Mouse (Mus musculus): ENCODE measurements around the gene Brms1. TPM values are rescaled to one million over a fixed set of nuclear protein-coding genes. Genes with fewer than 3 reads are reported as not detected.
"Not testable (repeated sequence)": the region's sequence is repeated elsewhere in the genome, so short reads cannot be mapped to it uniquely, and the experiment has no call there.

The Brms1 gene
- polyA plus RNA-seq, 1 experiment from 2014 or later: 66.1 TPM

GRCm38 (mm10) chr19:5079279-5079678, 38.1 kb downstream of the Brms1 start:
- Histone ChIP-seq H3K4me3 (ENCODE audit: low read depth, low read length) (no peak overlapping the region), H3K27ac (ENCODE audit: low read depth, low read length) (no peak overlapping the region), H3K9me3 (ENCODE audit: control insufficient read depth, low read length) (no peaks in the 10 kb centered on the region), H3K4me2 (no peak overlapping the region), H3K36me3 (ENCODE audit: control insufficient read depth, insufficient read depth, low read length) (no peaks in the 10 kb centered on the region), H3K9ac (ENCODE audit: low read length) (no peak overlapping the region), H3K4me1 (ENCODE audit: control insufficient read depth, insufficient read depth, low read length) (no peaks in the 10 kb centered on the region), H3K27me3 (ENCODE audit: control insufficient read depth, insufficient read depth, low read length) (peaks cover 33% of the 10 kb centered on the region)
- WGBS: 89% methylated on average over 1 of the region's 1 CpGs
- ATAC-seq (ENCODE audit: low FRiP score) (no peak), DNase-seq (ENCODE audit: low spot score, missing footprints) (no peak)

- no peaks in the 10 kb centered on the region for H3K36me3 ChIP-seq (ENCODE audit: control insufficient read depth, insufficient read depth, low read length)
- H3K4me1 ChIP-seq (ENCODE audit: control insufficient read depth, insufficient read depth, low read length): peaks cover 8% of the 10 kb centered on the region; the same call in 1 of the 2 replicates
- H3K4me3 ChIP-seq (ENCODE audit: low read depth, low read length): no peak overlapping the region
- DNase-seq (ENCODE audit: low spot score, missing footprints) (no peak), ATAC-seq (ENCODE audit: low FRiP score) (no peak)
- H3K27ac ChIP-seq (ENCODE audit: low read depth, low read length): no peak overlapping the region
- H3K4me2 ChIP-seq: no peak overlapping the region
- H3K9me3 ChIP-seq (ENCODE audit: control insufficient read depth, low read length): no peaks in the 10 kb centered on the region
- H3K9ac ChIP-seq (ENCODE audit: low read length): no peak overlapping the region
- peaks cover 55% of the 10 kb centered on the region for H3K27me3 ChIP-seq (ENCODE audit: control insufficient read depth, insufficient read depth, low read length)
- WGBS: 70% methylated on average over 18 of the region's 18 CpGs
Observed at GRCm38 (mm10) chr19:5082005-5082404, 40.9 kb downstream of the Brms1 start.

- no peak overlapping the region for H3K27ac ChIP-seq (ENCODE audit: low read depth, low read length)
- H3K4me2 ChIP-seq: no peak overlapping the region
- ATAC-seq (ENCODE audit: low FRiP score) (no peak), DNase-seq (ENCODE audit: low spot score, missing footprints) (no peak)
- H3K36me3 ChIP-seq (ENCODE audit: control insufficient read depth, insufficient read depth, low read length): no peaks in the 10 kb centered on the region
- 71% methylated on average over 24 of the region's 24 CpGs for WGBS
- peaks cover 13% of the 10 kb centered on the region for H3K4me1 ChIP-seq (ENCODE audit: control insufficient read depth, insufficient read depth, low read length)
- no peaks in the 10 kb centered on the region for H3K9me3 ChIP-seq (ENCODE audit: control insufficient read depth, low read length)
- H3K27me3 ChIP-seq (ENCODE audit: control insufficient read depth, insufficient read depth, low read length): peaks cover 55% of the 10 kb centered on the region
- H3K9ac ChIP-seq (ENCODE audit: low read length): no peak overlapping the region
- no peak overlapping the region for H3K4me3 ChIP-seq (ENCODE audit: low read depth, low read length)
Observed at GRCm38 (mm10) chr19:5082596-5082995, 41.4 kb downstream of the Brms1 start.

GRCm38 (mm10) chr19:5083961-5084833, 43.0 kb downstream of the Brms1 start:
- peaks cover 55% of the 10 kb centered on the region for H3K27me3 ChIP-seq (ENCODE audit: control insufficient read depth, insufficient read depth, low read length)
- H3K9me3 ChIP-seq (ENCODE audit: control insufficient read depth, low read length): no peaks in the 10 kb centered on the region
- H3K4me2 ChIP-seq: no peak overlapping the region
- no peak overlapping the region for H3K27ac ChIP-seq (ENCODE audit: low read depth, low read length)
- ATAC-seq (ENCODE audit: low FRiP score) (no peak), DNase-seq (ENCODE audit: low spot score, missing footprints) (no peak)
- H3K4me1 ChIP-seq (ENCODE audit: control insufficient read depth, insufficient read depth, low read length): peaks cover 18% of the 10 kb centered on the region
- WGBS: 64% methylated on average over 3 of the region's 3 CpGs
- H3K4me3 ChIP-seq (ENCODE audit: low read depth, low read length): no peak overlapping the region
- no peak overlapping the region for H3K9ac ChIP-seq (ENCODE audit: low read length)
- H3K36me3 ChIP-seq (ENCODE audit: control insufficient read depth, insufficient read depth, low read length): no peaks in the 10 kb centered on the region

GRCm38 (mm10) chr19:5084834-5085144, 43.6 kb downstream of the Brms1 start:
- whole genome bisulfite sequencing: 7% methylated on average over 15 of the region's 15 CpGs

GRCm38 (mm10) chr19:5085145-5085863, 44.1 kb downstream of the Brms1 start, which contains the start of gene Tmem151a:
TSS of gene Tmem151a (minus strand) at chr19:5085531.
- Histone ChIP-seq H3K27me3 (ENCODE audit: control insufficient read depth, insufficient read depth, low read length) (peaks cover 55% of the 10 kb centered on the region), H3K9ac (ENCODE audit: low read length) (peak within 1 kb of the TSS; percentile 36), H3K4me1 (ENCODE audit: control insufficient read depth, insufficient read depth, low read length) (peaks cover 22% of the 10 kb centered on the region), H3K36me3 (ENCODE audit: control insufficient read depth, insufficient read depth, low read length) (no peaks in the 10 kb centered on the region; the same call in 1 of the 2 replicates), H3K27ac (ENCODE audit: low read depth, low read length) (no peak within 1 kb of the TSS), H3K4me3 (ENCODE audit: low read depth, low read length) (peak within 1 kb of the TSS; percentile 35), H3K9me3 (ENCODE audit: control insufficient read depth, low read length) (no peaks in the 10 kb centered on the region), H3K4me2 (peak within 1 kb of the TSS; percentile 55)
- ATAC-seq (ENCODE audit: low FRiP score) (no peak), DNase-seq (ENCODE audit: low spot score, missing footprints) (no peak)
- 2% methylated on average over 60 of the region's 69 CpGs for WGBS

More at GRCm38 (mm10) chr19:5084834-5085144, 43.6 kb downstream of the Brms1 start:
- peaks cover 22% of the 10 kb centered on the region for H3K4me1 ChIP-seq (ENCODE audit: control insufficient read depth, insufficient read depth, low read length)
- H3K9me3 ChIP-seq (ENCODE audit: control insufficient read depth, low read length): no peaks in the 10 kb centered on the region
- no peaks in the 10 kb centered on the region; the same call in 1 of the 2 replicates for H3K36me3 ChIP-seq (ENCODE audit: control insufficient read depth, insufficient read depth, low read length)
- peak overlapping the region; percentile 35 for H3K4me3 ChIP-seq (ENCODE audit: low read depth, low read length)
- H3K9ac ChIP-seq (ENCODE audit: low read length): no peak overlapping the region
- H3K27me3 ChIP-seq (ENCODE audit: control insufficient read depth, insufficient read depth, low read length): peaks cover 55% of the 10 kb centered on the region
- no peak overlapping the region for H3K27ac ChIP-seq (ENCODE audit: low read depth, low read length)
- H3K4me2 ChIP-seq: peak overlapping the region; percentile 55
- DNase-seq (ENCODE audit: low spot score, missing footprints) (no peak), ATAC-seq (ENCODE audit: low FRiP score) (no peak)

- Histone ChIP-seq H3K27me3 (ENCODE audit: control insufficient read depth, insufficient read depth, low read length) (peaks cover 48% of the 10 kb centered on the region), H3K4me1 (ENCODE audit: control insufficient read depth, insufficient read depth, low read length) (peaks cover 22% of the 10 kb centered on the region)
- H3K4me2 ChIP-seq; H3K36me3 ChIP-seq (ENCODE audit: control insufficient read depth, insufficient read depth, low read length); H3K4me3 ChIP-seq (ENCODE audit: low read depth, low read length); DNase-seq (ENCODE audit: low spot score, missing footprints); H3K9ac ChIP-seq (ENCODE audit: low read length); ATAC-seq (ENCODE audit: low FRiP score); H3K27ac ChIP-seq (ENCODE audit: low read depth, low read length); H3K9me3 ChIP-seq (ENCODE audit: control insufficient read depth, low read length): not testable (repeated sequence)
- 59% methylated on average over 4 of the region's 4 CpGs for WGBS
Observed at GRCm38 (mm10) chr19:5086533-5086932, 45.4 kb downstream of the Brms1 start.

GRCm38 (mm10) chr19:5087884-5088728, 47.0 kb downstream of the Brms1 start, which contains the start of gene Yif1a:
TSS of gene Yif1a (plus strand) at chr19:5088538.
- Histone ChIP-seq H3K4me2 (peak within 1 kb of the TSS; percentile 83), H3K9me3 (ENCODE audit: control insufficient read depth, low read length) (no peaks in the 10 kb centered on the region), H3K27ac (ENCODE audit: low read depth, low read length) (peak within 1 kb of the TSS; percentile 71), H3K27me3 (ENCODE audit: control insufficient read depth, insufficient read depth, low read length) (peaks cover 33% of the 10 kb centered on the region), H3K4me3 (ENCODE audit: low read depth, low read length) (peak within 1 kb of the TSS; percentile 86), H3K9ac (ENCODE audit: low read length) (peak within 1 kb of the TSS; percentile 72), H3K36me3 (ENCODE audit: control insufficient read depth, insufficient read depth, low read length) (peaks cover 2% of the 10 kb centered on the region; the same call in 1 of the 2 replicates), H3K4me1 (ENCODE audit: control insufficient read depth, insufficient read depth, low read length) (peaks cover 22% of the 10 kb centered on the region)
- ATAC-seq (ENCODE audit: low FRiP score) (peak; percentile 91), DNase-seq (ENCODE audit: low spot score, missing footprints) (peak; percentile 100)
- WGBS: under 1% methylated on average over 58 of the region's 58 CpGs

Measured in midbrain, embryonic 11.5 days (tissue).